Mouse (Mus musculus) CH12F3 (cell line): ENCODE data around the gene Slc9a6.

ENCODE experiments used
- in situ Hi-C: fragments of 300-500 bp; cut with MboI; formaldehyde crosslinking; loops from 2 replicates; pipeline ENCODE4 v1.14.3; 2020; ENCODE audit warnings: low sequenced_read_pairs

Slc9a6 gene

DNA sequence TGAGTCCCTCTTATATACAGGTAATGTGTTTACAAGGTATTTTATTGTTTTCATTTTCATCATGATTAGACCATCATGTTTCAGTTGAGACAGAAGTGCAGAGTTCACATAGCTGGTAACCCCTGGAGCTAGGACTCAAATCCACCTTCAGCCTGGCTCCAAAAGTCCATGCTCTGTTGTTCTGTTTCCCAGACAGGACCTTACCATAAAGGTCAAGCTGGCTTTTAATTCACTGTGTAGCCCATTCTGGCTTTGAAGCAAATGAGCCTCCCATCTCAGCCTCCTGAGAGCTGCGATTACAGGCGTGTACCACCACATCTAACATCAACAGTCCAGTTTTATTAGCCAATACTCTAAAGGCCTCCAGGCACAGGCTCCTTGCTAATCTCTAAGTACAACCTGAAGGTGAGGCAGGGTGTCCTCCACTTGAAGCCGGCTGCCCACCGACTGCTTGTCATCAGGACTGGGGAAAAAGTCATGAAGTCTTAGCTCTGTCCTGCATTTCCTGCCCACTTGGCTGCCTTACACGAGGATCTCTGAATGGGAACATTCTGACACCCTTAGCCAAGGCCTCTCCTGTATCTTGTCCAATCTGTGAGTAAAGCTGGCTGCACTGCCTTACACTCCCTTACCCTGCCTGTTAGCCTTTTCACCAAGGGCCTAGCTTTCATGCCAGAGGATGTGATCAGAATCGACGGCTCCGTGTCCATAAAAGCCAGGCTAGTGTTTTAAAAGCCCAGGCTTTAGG lies 55.8 kb downstream of the Slc9a6 start:
- in situ Hi-C loops: no loop called here

DNA sequence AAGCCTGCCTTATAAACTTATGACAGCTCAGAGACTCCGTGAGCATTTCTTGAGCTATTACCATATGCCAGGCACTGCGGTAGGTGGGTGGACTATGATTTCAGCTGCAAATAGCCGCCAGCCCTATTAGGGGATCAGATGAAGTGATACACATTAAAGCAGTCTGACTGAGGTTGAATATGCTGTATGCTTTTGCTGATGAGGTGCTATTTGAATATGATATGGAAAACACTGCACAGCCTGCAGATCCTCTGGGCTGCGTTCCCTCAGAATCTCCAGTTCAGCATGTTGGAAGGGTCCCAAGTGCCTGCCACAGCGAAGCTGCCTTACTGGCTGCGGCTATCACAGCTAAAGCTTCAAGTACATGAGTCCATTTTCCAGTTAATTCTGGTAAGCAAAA lies 57.7 kb downstream of the Slc9a6 start:
- in situ Hi-C loops: no loop called here

DNA sequence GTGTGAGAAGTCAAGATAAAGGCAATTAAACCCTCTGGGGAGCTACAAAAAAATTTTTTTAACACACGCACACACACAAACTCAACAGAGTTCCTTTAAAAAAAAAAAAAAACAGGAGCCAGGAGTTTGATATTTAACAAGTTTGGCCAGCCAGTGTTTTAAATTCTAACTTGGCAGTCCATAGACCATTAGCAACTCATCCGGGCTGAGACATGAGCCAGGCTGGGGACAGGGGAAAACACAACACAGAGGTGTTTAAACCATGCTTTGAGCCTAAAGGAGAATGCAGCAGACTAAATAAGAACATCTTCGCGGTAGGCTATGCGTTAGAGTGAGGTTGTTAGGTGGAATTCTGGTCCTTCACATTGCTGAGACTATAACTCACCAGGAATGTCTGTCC lies 58.5 kb downstream of the Slc9a6 start:
- in situ Hi-C loops: no loop called here

DNA sequence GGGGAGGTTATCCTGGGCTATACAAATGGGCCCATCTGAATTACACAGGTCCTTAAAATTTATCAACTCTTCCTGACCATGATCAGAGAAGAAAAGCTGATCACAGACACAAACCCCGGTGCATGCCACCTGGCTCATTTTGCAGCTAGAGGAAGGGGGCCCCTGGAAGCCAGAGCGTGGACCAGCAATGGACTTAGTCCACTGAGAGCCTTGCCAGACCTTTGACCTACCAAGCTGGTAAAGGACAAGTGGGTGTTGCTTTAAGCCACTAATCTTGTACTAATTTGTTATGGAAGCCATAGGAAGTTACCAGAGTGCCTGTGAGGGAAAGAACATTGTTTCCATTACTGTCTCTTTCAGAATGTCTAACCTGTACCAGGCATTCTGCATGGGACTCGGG lies 58.9 kb downstream of the Slc9a6 start:
- in situ Hi-C loops: no loop called here

DNA sequence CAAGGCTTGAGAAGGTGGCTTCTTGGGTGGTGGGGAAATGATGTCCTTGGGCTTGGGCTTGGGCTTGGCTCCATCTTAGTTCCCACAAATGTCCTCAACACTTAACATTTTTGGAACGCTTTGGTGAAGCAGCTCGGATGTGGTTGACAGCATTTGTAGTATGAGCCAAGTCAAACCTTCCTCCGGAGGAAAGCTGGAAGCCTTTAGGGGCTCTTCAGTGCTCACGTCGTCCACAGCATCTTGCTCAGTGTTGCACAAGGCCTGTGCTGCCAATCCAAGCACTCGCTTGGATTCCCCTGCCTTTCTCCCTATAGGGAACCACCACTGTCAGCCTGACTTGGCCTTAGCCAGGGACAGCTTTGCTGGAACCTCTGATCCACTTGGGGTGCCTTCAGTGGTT lies 66.0 kb downstream of the Slc9a6 start:
- in situ Hi-C loops: no loop called here

DNA sequence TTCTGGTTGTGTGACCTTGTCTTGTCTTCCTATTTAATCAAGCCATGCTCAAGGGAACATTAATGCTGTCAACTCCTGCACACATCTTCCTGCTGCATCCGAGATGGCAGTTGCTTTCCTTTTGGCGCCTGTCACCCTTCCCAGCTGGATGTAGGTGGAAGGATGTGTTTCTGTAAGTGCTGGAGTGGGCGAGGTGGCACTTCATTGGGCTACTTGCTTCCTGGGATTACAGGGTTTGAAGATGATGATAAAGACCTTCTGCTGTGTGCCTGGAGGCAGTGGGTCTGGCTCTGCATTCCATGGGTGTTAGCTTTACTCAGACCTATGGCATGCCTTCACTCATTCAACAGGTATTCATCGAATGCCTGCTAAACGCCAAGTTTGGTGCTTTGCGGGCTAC lies 68.2 kb downstream of the Slc9a6 start:
- in situ Hi-C loops: no loop called here

DNA sequence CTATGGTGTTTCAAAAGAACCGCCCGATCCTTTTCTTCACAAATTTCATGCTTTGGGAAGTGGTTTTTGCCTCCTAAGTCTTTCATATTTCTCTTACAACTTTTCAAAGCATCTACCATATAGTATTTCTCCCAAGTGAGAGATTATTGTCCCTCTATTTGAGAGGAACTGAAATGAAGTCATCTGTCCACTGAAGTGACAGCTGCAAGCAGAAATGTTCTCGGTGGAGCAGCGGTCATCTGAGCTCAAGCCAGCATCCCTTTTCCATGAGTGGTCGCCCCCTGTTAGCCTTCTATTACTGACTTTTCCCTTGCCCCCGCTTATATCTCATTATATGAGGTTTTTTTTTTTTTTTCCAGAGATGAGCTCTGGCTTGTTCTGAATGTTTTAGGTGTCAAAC lies 69.5 kb downstream of the Slc9a6 start:
- in situ Hi-C loops: no loop called here

DNA sequence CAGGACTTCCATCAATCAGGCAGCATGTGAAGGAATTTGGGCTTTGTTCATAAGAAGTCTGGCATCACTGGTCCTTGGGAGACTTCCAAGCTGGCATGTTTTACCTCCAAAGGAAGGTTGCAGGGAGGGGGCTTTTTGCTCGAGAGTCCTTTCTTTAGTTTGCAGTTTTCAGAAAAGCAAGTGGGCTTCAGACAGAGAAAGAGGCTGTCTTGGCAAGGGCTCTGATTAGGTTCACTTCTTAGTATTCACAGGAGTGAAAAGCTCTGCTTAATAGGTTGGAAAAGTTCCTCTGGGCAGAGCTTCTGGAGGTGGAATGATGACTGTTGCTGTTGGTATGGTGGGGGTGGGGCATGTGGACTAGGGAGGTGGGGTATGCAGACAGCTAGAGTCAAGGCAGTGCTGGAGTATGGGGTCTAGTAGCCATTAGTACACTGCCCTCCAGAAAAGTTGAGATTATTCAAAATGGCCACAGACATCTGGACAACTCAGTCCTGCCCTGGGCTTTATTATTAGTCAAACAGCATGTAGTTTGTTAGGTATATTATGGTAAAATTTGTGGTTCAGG lies 72.7 kb downstream of the Slc9a6 start:
- in situ Hi-C loops: no loop called here

DNA sequence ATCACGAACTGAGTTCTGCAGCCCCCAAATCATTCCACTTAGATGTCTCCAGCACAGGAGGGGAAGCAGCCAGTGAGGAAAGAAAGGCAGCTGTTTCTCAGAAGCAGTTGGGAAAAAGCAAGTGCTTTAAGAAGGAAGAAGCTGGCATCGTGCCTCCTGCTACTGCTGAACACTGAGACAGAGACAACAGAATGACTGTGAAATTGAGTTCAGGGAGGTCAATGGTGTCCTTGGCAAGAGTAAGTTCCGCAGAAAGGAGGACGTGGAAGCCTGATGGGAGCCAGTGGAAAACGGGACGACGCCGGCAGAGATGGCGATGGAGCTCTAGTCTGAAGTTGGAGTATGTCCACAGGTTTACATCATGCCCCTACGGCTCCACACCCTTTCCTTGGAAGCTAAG lies 74.0 kb downstream of the Slc9a6 start:
- in situ Hi-C loops: no loop called here

DNA sequence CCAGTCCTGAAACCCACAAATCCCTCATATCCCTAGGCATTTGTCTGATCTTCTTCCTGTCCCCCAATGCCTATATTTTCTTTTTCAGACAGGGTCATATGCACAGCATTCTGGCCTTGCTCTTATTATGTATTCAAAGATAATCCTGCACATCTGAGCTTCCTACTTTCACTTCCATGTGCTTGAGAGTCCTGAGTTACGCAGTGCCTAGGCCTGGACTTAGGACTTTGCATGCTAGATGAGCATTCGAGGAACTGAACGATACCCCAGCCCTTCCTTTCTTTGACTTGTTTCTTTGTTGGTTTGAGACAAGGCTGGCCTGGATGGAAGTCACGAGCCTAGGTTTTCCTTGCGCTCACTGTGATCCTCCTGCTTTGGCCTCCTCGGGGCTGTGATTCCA lies 83.0 kb downstream of the Slc9a6 start:
- in situ Hi-C loops: no loop called here

DNA sequence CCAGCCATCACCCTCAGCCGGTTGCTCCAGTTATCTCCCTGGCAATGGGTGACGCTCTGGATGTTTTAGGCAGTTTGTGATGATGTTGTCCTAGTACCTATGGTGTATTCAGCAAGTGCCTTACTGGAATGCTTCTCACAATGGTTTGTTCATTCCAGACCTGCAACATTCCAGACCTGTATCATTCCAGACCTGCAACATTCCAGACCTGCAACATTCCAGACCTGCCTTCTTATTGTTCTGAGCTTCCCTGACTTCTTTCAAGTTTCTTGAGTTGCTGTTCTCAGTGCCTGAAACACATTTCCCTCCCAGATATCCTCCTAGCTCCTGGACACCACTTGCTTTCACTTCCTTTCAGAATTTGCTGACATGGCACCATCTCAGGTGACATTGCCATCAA lies 85.0 kb downstream of the Slc9a6 start:
- in situ Hi-C loops: no loop called here

DNA sequence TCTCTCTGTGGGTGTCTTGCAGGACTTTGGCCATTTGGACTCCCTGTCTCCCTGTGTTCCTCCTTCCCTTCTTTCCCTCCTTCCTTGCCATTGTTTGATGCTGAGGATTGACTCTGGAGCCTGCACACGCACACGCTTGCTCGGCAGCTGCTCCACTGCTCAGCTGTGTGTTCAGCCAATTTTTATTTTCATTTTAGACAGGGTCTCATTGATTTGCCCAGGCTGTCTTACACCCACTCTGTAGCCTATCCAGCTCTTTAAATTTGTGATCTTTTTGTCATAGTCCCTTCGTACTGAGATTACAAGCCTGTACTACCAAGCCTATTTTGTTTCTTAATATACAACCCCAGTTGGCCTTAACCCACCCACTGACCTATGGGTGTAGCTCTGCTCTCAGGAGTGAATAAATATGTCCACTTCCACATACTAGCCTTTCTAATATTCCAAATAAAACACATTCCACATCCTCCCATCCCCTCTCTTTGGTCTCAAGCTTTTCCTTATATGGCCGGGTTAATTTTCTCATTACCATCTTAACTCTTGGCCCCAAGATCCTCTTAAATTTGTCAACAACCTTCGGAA lies 87.7 kb downstream of the Slc9a6 start:
- in situ Hi-C loops: no loop called here

DNA sequence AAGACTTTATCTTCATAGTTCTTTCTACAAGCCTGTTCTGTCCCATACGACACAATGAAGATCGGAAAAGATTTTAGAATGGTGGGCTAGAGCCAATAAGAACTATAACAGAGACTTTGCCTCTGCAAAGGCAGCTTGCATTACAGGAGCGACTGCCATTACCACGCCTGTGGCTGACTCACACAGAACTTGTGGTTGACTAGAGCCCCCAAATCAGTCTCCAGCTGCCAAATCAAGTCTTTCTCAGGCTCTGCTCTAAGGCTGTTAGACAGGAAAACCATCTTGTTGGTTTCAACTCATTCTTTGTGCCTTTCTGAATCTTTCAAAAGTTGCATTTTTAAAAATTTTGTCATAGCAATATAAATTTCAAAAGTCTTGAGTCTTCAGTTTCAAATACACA lies 88.3 kb downstream of the Slc9a6 start:
- in situ Hi-C loops: no loop called here

DNA sequence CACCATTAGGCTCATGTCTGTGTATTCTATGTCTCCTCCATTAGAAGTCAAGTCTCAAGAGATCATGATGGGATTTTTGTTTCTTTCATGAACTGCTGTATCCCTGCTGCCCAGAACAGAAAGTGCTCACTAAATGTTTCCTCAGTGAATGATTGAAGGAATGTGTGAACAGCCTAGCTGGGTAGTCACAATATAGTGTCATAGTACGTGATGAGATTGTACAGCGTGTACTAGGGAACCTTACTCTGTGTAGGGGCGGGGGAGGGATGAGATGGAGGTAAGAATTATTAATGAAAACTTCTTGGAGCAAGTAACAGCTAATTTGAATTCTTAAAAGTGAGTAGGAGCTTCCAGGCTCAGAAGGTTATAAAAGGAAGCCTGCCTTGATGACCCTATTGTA lies 91.7 kb downstream of the Slc9a6 start:
- in situ Hi-C loops: no loop called here

DNA sequence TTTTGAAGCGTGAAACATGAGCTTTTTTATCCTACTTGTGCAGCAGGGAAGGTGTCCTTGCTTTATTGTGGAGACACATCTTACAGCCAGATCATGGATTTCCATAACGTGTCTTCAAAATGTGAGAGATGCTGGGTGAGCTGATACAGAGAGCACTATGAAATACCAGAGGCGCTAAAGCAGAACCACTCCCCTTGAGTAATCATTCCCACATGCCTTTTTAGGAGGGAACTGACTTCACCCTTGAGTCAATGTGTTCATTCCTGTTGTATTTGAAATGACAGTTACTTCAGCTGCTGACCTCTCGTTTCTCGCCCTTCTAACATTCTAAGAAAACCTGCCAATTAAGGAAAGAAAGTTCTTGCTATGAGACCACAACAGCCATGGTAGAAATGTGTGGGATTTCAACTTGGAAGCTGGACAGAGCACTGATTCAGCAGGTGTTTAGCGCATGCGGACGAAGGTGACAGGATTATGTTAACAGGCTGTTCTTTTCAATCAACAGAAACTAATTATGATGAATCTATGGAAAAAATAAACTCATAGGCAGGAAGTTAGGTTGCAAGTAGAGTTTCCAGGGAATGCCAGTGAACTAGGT lies 94.5 kb downstream of the Slc9a6 start:
- in situ Hi-C loops: no loop called here

DNA sequence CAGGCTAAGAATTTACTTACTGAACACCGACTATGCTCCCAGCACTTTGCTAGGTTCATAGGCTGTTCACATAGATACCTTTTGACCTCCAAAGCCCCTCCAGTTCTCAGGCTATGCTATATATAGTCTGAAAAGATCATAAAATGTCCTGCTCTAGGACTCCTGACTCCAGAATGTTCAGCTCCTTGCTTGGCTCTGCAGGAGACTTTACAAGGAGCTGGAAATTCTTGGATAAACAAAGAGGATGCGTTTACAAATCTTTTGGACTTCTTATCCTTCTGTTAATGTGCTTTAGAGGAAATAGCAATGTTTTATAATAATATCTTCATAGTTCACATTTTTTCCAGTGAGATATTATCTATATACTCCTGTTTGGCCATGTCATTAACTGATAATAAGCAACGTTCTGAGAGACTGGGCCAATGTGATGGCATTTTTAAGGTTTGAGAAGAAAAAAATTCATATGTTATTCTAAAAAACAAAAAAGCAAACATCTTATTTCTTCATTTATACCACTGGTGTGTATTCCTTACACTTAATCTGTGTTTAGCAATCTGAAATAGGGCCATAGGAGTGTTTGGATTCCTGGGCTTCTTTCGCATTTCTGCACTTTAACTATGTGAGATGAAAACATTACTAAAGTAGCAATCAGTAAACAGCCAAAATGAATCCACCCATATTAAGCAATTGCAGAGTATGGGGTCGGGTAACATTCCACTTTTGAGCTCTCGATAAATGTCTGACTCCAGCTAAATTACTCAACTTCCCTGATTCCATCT lies 99.2 kb downstream of the Slc9a6 start:
- in situ Hi-C loops: no loop called here

DNA sequence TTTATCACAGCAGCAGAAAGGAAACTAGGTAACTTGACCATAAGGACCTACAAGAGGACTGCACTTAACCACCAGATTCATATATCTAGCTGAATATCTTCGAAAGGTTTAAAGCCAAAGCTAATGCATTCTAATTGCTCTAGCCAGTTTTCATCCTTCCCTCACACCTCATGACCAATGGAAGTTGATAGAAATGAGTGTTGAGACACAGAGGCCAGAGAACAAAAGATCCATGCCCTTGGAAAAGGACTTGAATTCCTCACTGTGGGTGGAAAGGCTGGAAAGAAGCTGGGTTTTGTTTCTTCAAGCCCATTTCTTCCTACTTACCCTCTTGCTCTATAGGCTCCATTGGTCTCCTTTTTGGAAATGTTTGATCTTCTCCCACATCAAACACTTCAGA lies 101.0 kb downstream of the Slc9a6 start:
- in situ Hi-C loops: no loop called here

DNA sequence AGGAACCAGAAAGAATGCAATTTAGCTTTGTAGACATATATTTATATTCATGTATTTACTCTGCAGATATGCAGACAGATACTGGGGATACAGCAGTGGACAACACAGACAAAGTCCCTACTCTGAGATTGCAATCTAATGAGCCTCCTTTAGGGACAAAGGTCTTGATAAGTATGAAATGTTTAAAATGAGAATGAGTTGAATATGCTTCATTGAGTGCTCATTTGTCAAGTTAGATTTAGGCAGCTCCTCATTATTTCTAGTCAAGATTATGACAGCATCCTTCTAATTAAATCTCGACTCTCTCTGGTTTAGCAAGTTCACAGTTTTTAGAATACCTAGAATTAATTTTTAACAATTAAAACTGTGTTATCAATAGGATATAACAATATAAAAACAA lies 103.1 kb downstream of the Slc9a6 start:
- in situ Hi-C loops: no loop called here
